Mouse (Mus musculus): ENCODE results near the gene Irf2bp1. TPM values are rescaled to one million over a fixed set of nuclear protein-coding genes. Genes with fewer than 3 reads are reported as not detected.

The Irf2bp1 gene
- polyA plus RNA-seq (2014; fragmentation: Illumina TruSeq; extraction: RNeasy Lipid Tissue Mini Kit (QIAGEN cat#74804); ENCODE audit: low read depth, low replicate concordance), result 15.7 TPM

GRCm38 (mm10) chr7:19003902-19004630, at the start of gene Irf2bp1:
Irf2bp1 (plus strand) TSS chr7:19004044.

GRCm38 (mm10) chr7:18987100-18987499, 16.7 kb upstream of the Irf2bp1 start, which contains the start of gene Nanos2:
Nanos2 (plus strand) TSS chr7:18987400.

GRCm38 (mm10) chr7:18990601-18991295, 13.1 kb upstream of the Irf2bp1 start, which contains the start of gene Mypop:
Mypop (plus strand) TSS chr7:18991245.

GRCm38 (mm10) chr7:19023357-19023814, 19.5 kb downstream of the Irf2bp1 start, which contains the start of gene Foxa3:
Foxa3 (minus strand) TSS chr7:19023538.

GRCm38 (mm10) chr7:19024096-19024506, 20.3 kb downstream of the Irf2bp1 start, which contains the start of gene Sympk:
Sympk (plus strand) TSS chr7:19024377.

GRCm38 (mm10) chr7:19054047-19054776, 50.4 kb downstream of the Irf2bp1 start, which contains the start of gene Rsph6a:
Rsph6a (plus strand) TSS chr7:19054690.

Other genes starting within 250 kb of the Irf2bp1 start
- gene Psg19, start 205.5 kb upstream of the Irf2bp1 start, polyA plus RNA-seq (2014; fragmentation: Illumina TruSeq; extraction: RNeasy Lipid Tissue Mini Kit (QIAGEN cat#74804); ENCODE audit: low read depth, low replicate concordance), result not detected
- gene Psg17, start 182.4 kb upstream of the Irf2bp1 start, polyA plus RNA-seq (2014; fragmentation: Illumina TruSeq; extraction: RNeasy Lipid Tissue Mini Kit (QIAGEN cat#74804); ENCODE audit: low read depth, low replicate concordance), result not detected
- gene Mill2, start 164.1 kb upstream of the Irf2bp1 start, polyA plus RNA-seq (2014; fragmentation: Illumina TruSeq; extraction: RNeasy Lipid Tissue Mini Kit (QIAGEN cat#74804); ENCODE audit: low read depth, low replicate concordance), result 8.8 TPM
- not detected for gene Pglyrp1, start 132.7 kb upstream of the Irf2bp1 start, polyA plus RNA-seq (2014; fragmentation: Illumina TruSeq; extraction: RNeasy Lipid Tissue Mini Kit (QIAGEN cat#74804); ENCODE audit: low read depth, low replicate concordance)
- 16.2 TPM for gene Ccdc61, start 93.6 kb upstream of the Irf2bp1 start, polyA plus RNA-seq (2014; fragmentation: Illumina TruSeq; extraction: RNeasy Lipid Tissue Mini Kit (QIAGEN cat#74804); ENCODE audit: low read depth, low replicate concordance)
- gene Nova2, start 78.2 kb upstream of the Irf2bp1 start, polyA plus RNA-seq (2014; fragmentation: Illumina TruSeq; extraction: RNeasy Lipid Tissue Mini Kit (QIAGEN cat#74804); ENCODE audit: low read depth, low replicate concordance), result 2.2 TPM
- gene Nanos2, start 16.6 kb upstream of the Irf2bp1 start, polyA plus RNA-seq (2014; fragmentation: Illumina TruSeq; extraction: RNeasy Lipid Tissue Mini Kit (QIAGEN cat#74804); ENCODE audit: low read depth, low replicate concordance), result not detected
- 3.9 TPM for gene Mypop, start 12.8 kb upstream of the Irf2bp1 start, polyA plus RNA-seq (2014; fragmentation: Illumina TruSeq; extraction: RNeasy Lipid Tissue Mini Kit (QIAGEN cat#74804); ENCODE audit: low read depth, low replicate concordance)
- gene Foxa3, start 19.5 kb downstream of the Irf2bp1 start, polyA plus RNA-seq (2014; fragmentation: Illumina TruSeq; extraction: RNeasy Lipid Tissue Mini Kit (QIAGEN cat#74804); ENCODE audit: low read depth, low replicate concordance), result not detected
- gene Sympk, start 20.3 kb downstream of the Irf2bp1 start, polyA plus RNA-seq (2014; fragmentation: Illumina TruSeq; extraction: RNeasy Lipid Tissue Mini Kit (QIAGEN cat#74804); ENCODE audit: low read depth, low replicate concordance), result 84.9 TPM
- not detected for gene Rsph6a, start 50.6 kb downstream of the Irf2bp1 start, polyA plus RNA-seq (2014; fragmentation: Illumina TruSeq; extraction: RNeasy Lipid Tissue Mini Kit (QIAGEN cat#74804); ENCODE audit: low read depth, low replicate concordance)
- gene Dmwd, start 72.2 kb downstream of the Irf2bp1 start, polyA plus RNA-seq (2014; fragmentation: Illumina TruSeq; extraction: RNeasy Lipid Tissue Mini Kit (QIAGEN cat#74804); ENCODE audit: low read depth, low replicate concordance), result 61.5 TPM
- gene Dmpk, start 79.8 kb downstream of the Irf2bp1 start, polyA plus RNA-seq (2014; fragmentation: Illumina TruSeq; extraction: RNeasy Lipid Tissue Mini Kit (QIAGEN cat#74804); ENCODE audit: low read depth, low replicate concordance), result 569 TPM
- gene Six5, start 90.5 kb downstream of the Irf2bp1 start, polyA plus RNA-seq (2014; fragmentation: Illumina TruSeq; extraction: RNeasy Lipid Tissue Mini Kit (QIAGEN cat#74804); ENCODE audit: low read depth, low replicate concordance), result 11.9 TPM
- not detected for gene Gm4969, start 114.3 kb downstream of the Irf2bp1 start, polyA plus RNA-seq (2014; fragmentation: Illumina TruSeq; extraction: RNeasy Lipid Tissue Mini Kit (QIAGEN cat#74804); ENCODE audit: low read depth, low replicate concordance)
- 4.0 TPM for gene Fbxo46, start 115.8 kb downstream of the Irf2bp1 start, polyA plus RNA-seq (2014; fragmentation: Illumina TruSeq; extraction: RNeasy Lipid Tissue Mini Kit (QIAGEN cat#74804); ENCODE audit: low read depth, low replicate concordance)
- 5.1 TPM for gene Qpctl, start 145.2 kb downstream of the Irf2bp1 start, polyA plus RNA-seq (2014; fragmentation: Illumina TruSeq; extraction: RNeasy Lipid Tissue Mini Kit (QIAGEN cat#74804); ENCODE audit: low read depth, low replicate concordance)
- gene Snrpd2, start 145.7 kb downstream of the Irf2bp1 start, polyA plus RNA-seq (2014; fragmentation: Illumina TruSeq; extraction: RNeasy Lipid Tissue Mini Kit (QIAGEN cat#74804); ENCODE audit: low read depth, low replicate concordance), result 49.9 TPM
- 0.89 TPM for gene Gipr, start 162.1 kb downstream of the Irf2bp1 start, polyA plus RNA-seq (2014; fragmentation: Illumina TruSeq; extraction: RNeasy Lipid Tissue Mini Kit (QIAGEN cat#74804); ENCODE audit: low read depth, low replicate concordance)
- gene Eml2, start 172.4 kb downstream of the Irf2bp1 start, polyA plus RNA-seq (2014; fragmentation: Illumina TruSeq; extraction: RNeasy Lipid Tissue Mini Kit (QIAGEN cat#74804); ENCODE audit: low read depth, low replicate concordance), result 36.9 TPM
- 8.0 TPM for gene Gpr4, start 208.5 kb downstream of the Irf2bp1 start, polyA plus RNA-seq (2014; fragmentation: Illumina TruSeq; extraction: RNeasy Lipid Tissue Mini Kit (QIAGEN cat#74804); ENCODE audit: low read depth, low replicate concordance)
- 69.0 TPM for gene Opa3, start 224.3 kb downstream of the Irf2bp1 start, polyA plus RNA-seq (2014; fragmentation: Illumina TruSeq; extraction: RNeasy Lipid Tissue Mini Kit (QIAGEN cat#74804); ENCODE audit: low read depth, low replicate concordance)

All from heart, adult 10 weeks (tissue).